Mouse (Mus musculus) gastrocnemius, postnatal 14 days (tissue): Measurements from ENCODE around the gene Rsph6a. TPM values are rescaled to one million over a fixed set of nuclear protein-coding genes. Genes with fewer than 3 reads are reported as not detected.

ENCODE experiments used
- DNase-seq: peaks from one replicate; pipeline ENCODE4 v3.0.0; 2021; ENCODE audit warnings: mixed read lengths
- intact Hi-C: fragments of 180-260 bp; cut with DNase I; formaldehyde crosslinking; loops from one replicate; pipeline ENCODE4 v1.15.1; 2025; ENCODE audit warnings: low total_unique reads
- total RNA-seq, 2 experiments: library from RNA; stranded (reverse); gene quantifications; 2 replicates each; pipeline ENCODE4 v1.2.3; 2021

Gene Rsph6a
- total RNA-seq, 2 experiments from 2014 or later = not detected

- intact Hi-C loops = no loop called here
- peak; percentile 96 for DNase-seq
Observed at GRCm38 (mm10) chr7:19075723-19076585, 21.5 kb downstream of the Rsph6a start, which contains the start of gene Dmwd. Dmwd (plus strand) TSS chr7:19076227.

GRCm38 (mm10) chr7:19076586-19076991, 22.1 kb downstream of the Rsph6a start:
- no peak for DNase-seq
- intact Hi-C loops = no loop called here

- DNase-seq = no peak
Observed at GRCm38 (mm10) chr7:19077761-19078160, 23.3 kb downstream of the Rsph6a start.

GRCm38 (mm10) chr7:19078732-19079131, 24.2 kb downstream of the Rsph6a start:
- no peak for DNase-seq
- intact Hi-C loops = no loop called here

More at GRCm38 (mm10) chr7:19077761-19078160, 23.3 kb downstream of the Rsph6a start:
- intact Hi-C loops = no loop called here

GRCm38 (mm10) chr7:19080451-19080950, 26.0 kb downstream of the Rsph6a start:
- DNase-seq = no peak
- intact Hi-C loops = no loop called here

- intact Hi-C loops = no loop called here
- peak; percentile 3 for DNase-seq
Observed at GRCm38 (mm10) chr7:19082171-19082570, 27.7 kb downstream of the Rsph6a start.

- peak; percentile 83 for DNase-seq
- intact Hi-C loops = no loop called here
Observed at GRCm38 (mm10) chr7:19083096-19083495, 28.6 kb downstream of the Rsph6a start.

- intact Hi-C loops = no loop called here
- DNase-seq = peak; percentile 68
Observed at GRCm38 (mm10) chr7:19083701-19084100, 29.2 kb downstream of the Rsph6a start, which contains the start of gene Dmpk. Dmpk (plus strand) TSS chr7:19083849.

GRCm38 (mm10) chr7:19084277-19084771, 29.8 kb downstream of the Rsph6a start:
- DNase-seq = peak; percentile 78
- intact Hi-C loops = no loop called here

GRCm38 (mm10) chr7:19084921-19085473, 30.5 kb downstream of the Rsph6a start:
- intact Hi-C loops = no loop called here
- no peak for DNase-seq

- no peak for DNase-seq
- intact Hi-C loops = no loop called here
Observed at GRCm38 (mm10) chr7:19085495-19085894, 31.0 kb downstream of the Rsph6a start.

- no peak for DNase-seq
- intact Hi-C loops = no loop called here
Observed at GRCm38 (mm10) chr7:19086042-19086441, 31.6 kb downstream of the Rsph6a start.

GRCm38 (mm10) chr7:19086760-19087159, 32.3 kb downstream of the Rsph6a start:
- no peak for DNase-seq
- intact Hi-C loops = no loop called here

- intact Hi-C loops = no loop called here
- peak; percentile 77 for DNase-seq
Observed at GRCm38 (mm10) chr7:19088813-19089212, 34.3 kb downstream of the Rsph6a start.

GRCm38 (mm10) chr7:19091913-19092312, 37.4 kb downstream of the Rsph6a start:
- DNase-seq = peak; percentile 12
- intact Hi-C loops = loop anchor here (2.0 kb wide), 1 partner anchor 23 kb away; no protein-coding TSS in a partner anchor

- peak; percentile 64 for DNase-seq
- intact Hi-C loops = loop anchor here (2.0 kb wide), 1 partner anchor 24 kb away; no protein-coding TSS in a partner anchor
Observed at GRCm38 (mm10) chr7:19092381-19093173, 38.1 kb downstream of the Rsph6a start.

- intact Hi-C loops = loop anchor here (2.0 kb wide), 1 partner anchor 24 kb away; no protein-coding TSS in a partner anchor
- peak; percentile 88 for DNase-seq
Observed at GRCm38 (mm10) chr7:19093174-19093521, 38.7 kb downstream of the Rsph6a start.

GRCm38 (mm10) chr7:19093537-19094385, 39.3 kb downstream of the Rsph6a start:
- DNase-seq = peak; percentile 96
- intact Hi-C loops = loop anchor here (2.0 kb wide), 1 partner anchor 25 kb away; no protein-coding TSS in a partner anchor

GRCm38 (mm10) chr7:19094471-19094825, 40.0 kb downstream of the Rsph6a start, which contains the start of gene Six5:
Six5 (plus strand) TSS chr7:19094594.
- intact Hi-C loops = no loop called here
- DNase-seq = peak; percentile 69
